Mouse (Mus musculus): ENCODE measurements at regions not wholly inside any gene's neighbourhood (a gene's known extent, or its start where the extent isn't known, plus 50 kb on each side); places are given as distances from the start of the nearest gene placed in this dataset.

GRCm38 (mm10) chr1:77754326-77754725 lies 239.4 kb upstream of the Epha4 start:
- DNase-seq (ENCODE audit: low spot score in 2 of 2), result no peak

- no peak for DNase-seq (ENCODE audit: low spot score in 2 of 2)
These were observed 233.9 kb upstream of the Epha4 start for GRCm38 (mm10) chr1:77748483-77749465.

GRCm38 (mm10) chr1:77732099-77732498 lies 217.2 kb upstream of the Epha4 start:
- no peak for DNase-seq (ENCODE audit: low spot score in 2 of 2)

- no peak for DNase-seq (ENCODE audit: low spot score in 2 of 2)
These were observed 212.7 kb upstream of the Epha4 start for GRCm38 (mm10) chr1:77727561-77727960.

- no peak for DNase-seq (ENCODE audit: low spot score in 2 of 2)
These were observed 208.4 kb upstream of the Epha4 start for GRCm38 (mm10) chr1:77723246-77723645.

- DNase-seq (ENCODE audit: low spot score in 2 of 2), result no peak
These were observed 206.0 kb upstream of the Epha4 start for GRCm38 (mm10) chr1:77720859-77721258.

- DNase-seq (ENCODE audit: low spot score in 2 of 2), result no peak
These were observed 198.1 kb upstream of the Epha4 start for GRCm38 (mm10) chr1:77713001-77713400.

- no peak for DNase-seq (ENCODE audit: low spot score in 2 of 2)
These were observed 193.5 kb upstream of the Epha4 start for GRCm38 (mm10) chr1:77708202-77709020.

GRCm38 (mm10) chr1:77695228-77696018 lies 180.5 kb upstream of the Epha4 start:
- no peak for DNase-seq (ENCODE audit: low spot score in 2 of 2)

GRCm38 (mm10) chr1:77663345-77663744 lies 148.5 kb upstream of the Epha4 start:
- DNase-seq (ENCODE audit: low spot score in 2 of 2), result no peak

GRCm38 (mm10) chr1:77660436-77660835 lies 145.5 kb upstream of the Epha4 start:
- no peak for DNase-seq (ENCODE audit: low spot score in 2 of 2)

- DNase-seq (ENCODE audit: low spot score in 2 of 2), result no peak
These were observed 122.1 kb upstream of the Epha4 start for GRCm38 (mm10) chr1:77637025-77637424.

GRCm38 (mm10) chr1:77629496-77630281 lies 114.8 kb upstream of the Epha4 start:
- no peak for DNase-seq (ENCODE audit: low spot score in 2 of 2)

GRCm38 (mm10) chr1:77628861-77629260 lies 114.0 kb upstream of the Epha4 start:
- no peak for DNase-seq (ENCODE audit: low spot score in 2 of 2)

- DNase-seq (ENCODE audit: low spot score in 2 of 2), result no peak
These were observed 102.6 kb upstream of the Epha4 start for GRCm38 (mm10) chr1:77617490-77617889.

GRCm38 (mm10) chr1:77600509-77600908 lies 85.6 kb upstream of the Epha4 start:
- no peak for DNase-seq (ENCODE audit: low spot score in 2 of 2)

GRCm38 (mm10) chr1:77592649-77593048 lies 77.8 kb upstream of the Epha4 start:
- DNase-seq (ENCODE audit: low spot score in 2 of 2), result no peak

GRCm38 (mm10) chr1:77592248-77592647 lies 77.4 kb upstream of the Epha4 start:
- no peak for DNase-seq (ENCODE audit: low spot score in 2 of 2)

- no peak for DNase-seq (ENCODE audit: low spot score in 2 of 2)
These were observed 74.5 kb upstream of the Epha4 start for GRCm38 (mm10) chr1:77589423-77589822.

GRCm38 (mm10) chr1:77585520-77585919 lies 70.6 kb upstream of the Epha4 start:
- no peak for DNase-seq (ENCODE audit: low spot score in 2 of 2)

- DNase-seq (ENCODE audit: low spot score in 2 of 2), result no peak
These were observed 53.2 kb upstream of the Epha4 start for GRCm38 (mm10) chr1:77568081-77568480.

All from spleen, postnatal 10 days (tissue).